Mouse (Mus musculus) cerebellum, postnatal 14 days (tissue): ENCODE results near the gene Ppp3ca.

Experiments
- DNase-seq, 2 experiments: peaks; one replicate each; pipeline ENCODE4 v3.0.0; 2021; ENCODE audit warnings: mixed read lengths in 2 of 2

The Ppp3ca gene

DNA sequence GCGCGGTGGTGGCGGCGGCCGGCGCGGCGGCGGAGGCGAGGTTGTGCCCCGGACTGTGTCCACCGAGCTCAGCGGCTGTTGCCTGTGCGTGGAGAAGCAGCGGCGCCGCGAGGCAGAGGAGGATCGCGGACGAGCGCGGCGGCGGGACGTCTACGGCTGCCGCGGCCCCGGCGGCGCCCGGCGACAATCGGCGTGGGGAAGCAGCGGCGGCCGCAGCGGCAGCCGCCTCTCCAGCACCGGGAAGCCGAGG, at the start of gene Ppp3ca:
TSS of gene Ppp3ca (plus strand) at position 15 of the 250 bp plus-strand sequence.
- no peak for DNase-seq

DNA sequence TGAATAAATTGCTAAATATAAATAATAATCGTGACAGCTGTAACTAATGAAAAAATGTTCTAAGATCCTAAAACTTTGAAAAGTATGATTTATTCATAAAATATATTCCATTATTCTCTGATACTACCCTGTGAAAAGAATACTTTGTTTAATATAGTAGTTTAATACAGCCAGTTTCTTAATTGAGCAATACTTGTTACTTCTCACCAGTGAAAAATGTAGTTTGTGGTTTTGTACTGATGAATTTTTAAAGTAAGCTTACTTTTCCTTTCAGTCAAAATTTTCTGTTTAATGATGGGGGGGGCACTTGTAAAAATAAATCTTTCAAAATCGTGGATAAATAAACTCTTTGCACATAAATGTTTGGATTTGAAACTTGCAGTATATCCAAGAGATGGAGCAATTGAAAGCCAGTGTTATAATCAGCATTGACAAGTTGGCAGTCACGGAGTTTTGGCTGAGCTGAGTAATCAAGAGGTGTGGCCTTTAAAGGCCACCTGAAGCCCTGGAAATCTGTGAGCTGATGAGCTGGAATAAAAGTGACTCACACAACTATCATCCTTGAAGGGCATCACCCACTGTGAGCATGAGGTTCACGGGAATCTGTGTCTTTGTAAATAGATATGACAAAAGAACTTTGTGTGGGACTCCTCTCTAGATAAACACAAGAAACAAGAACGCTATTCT, 29.2 kb upstream of the Ppp3ca start:
- DNase-seq = peak; percentile 8 to 9

DNA sequence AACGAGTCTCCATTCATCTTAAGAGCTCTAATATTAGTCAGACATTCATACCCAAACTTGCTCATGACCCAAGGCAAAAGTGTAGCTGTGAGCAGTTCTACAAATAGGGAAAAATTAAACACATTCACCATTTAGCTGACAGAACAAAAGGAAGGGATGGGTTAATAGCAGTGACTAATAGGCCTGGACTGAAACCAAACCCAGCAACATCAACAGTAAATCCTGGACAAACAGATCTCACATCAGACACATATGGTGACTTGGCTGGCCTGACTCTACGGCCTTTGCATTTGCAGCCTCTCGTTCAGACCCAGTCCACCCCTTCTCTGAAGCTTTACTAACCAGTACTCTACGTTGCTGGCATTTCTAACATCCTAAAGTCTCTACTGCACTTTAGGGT, 19.0 kb upstream of the Ppp3ca start:
- DNase-seq = peak in 1 of 2 experiments; percentile 17

DNA sequence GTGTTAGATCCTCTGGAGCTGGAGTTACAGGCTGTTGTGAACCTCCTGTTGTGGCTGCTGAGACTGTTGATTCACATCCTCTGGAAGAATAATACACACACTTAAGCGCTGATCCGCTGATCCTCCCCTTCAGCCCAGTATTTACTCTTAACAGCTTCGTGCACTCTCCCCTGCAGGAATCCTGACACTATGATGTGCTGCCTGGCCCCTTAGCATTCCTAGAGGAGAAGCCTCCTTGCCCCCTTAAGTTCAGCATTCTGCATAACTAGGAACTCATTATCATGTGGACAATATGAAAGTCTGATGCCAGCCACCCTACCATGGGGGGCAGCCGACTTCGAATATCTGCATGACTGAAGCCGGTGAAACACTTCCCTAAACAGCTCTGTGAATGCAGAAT, 18.4 kb upstream of the Ppp3ca start:
- DNase-seq = no peak

DNA sequence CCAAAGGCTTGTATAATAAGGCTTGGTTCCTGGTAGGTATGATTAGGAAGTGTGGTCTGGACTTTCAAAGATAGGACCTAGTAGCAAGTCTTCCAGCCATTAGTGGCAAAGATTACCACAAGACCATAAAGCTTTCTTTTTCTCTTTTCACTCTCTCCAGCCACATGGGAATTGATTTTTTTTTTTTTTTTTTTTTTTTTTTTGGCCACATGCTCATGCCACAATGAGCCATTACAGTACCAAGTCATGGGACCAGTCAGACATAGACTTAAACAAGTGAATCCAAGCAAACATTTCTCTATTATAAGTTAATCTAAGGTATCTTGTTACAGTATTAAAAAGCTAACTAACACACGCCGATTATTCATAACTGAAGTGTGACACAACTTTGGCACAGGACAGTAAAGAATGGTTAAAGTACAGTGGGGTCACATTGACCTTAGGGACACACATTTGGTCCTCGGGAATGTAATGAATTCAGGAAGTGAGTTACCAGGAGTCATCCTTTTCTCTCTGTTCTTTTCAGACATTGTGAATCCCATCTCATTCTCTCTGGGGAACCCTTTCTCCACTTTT, 13.4 kb upstream of the Ppp3ca start:
- DNase-seq = no peak

DNA sequence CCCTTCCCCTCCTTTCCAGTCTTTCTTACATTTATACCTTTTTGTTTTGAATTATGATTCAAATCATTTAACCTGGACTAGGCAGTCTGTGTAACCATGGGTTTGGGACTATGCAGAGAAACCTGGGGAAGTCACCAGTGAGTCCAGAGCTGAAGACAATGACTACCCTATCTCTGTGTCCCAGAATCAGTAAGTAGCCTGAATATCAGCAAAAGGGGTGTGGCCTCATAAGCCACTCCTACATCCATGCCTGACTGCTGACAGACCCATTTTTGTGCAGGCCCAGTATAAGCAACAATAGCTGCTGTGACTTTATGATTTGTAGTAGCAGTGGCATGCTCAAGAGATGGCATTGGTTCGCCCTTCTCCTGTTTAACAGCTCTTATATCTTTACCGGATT, 11.2 kb upstream of the Ppp3ca start:
- no peak for DNase-seq

DNA sequence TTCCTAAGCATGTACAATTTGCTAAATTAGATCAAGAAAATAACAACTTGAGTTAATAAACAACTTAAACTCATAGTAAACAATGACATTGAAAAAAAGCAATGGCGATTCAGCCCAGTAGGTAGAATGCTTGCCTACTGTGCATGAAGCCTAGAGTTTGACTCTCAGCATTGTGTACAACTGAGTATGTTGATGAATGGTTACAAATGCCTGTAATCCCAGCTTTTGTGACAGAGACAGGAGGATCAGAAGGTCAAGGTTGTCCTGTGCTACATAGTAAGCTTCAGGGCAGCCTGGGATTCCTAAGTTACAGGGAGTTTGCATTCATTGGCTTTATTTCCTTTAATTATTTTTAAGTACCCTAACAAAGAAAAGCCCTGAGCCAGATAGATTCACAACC, 4.8 kb upstream of the Ppp3ca start:
- DNase-seq = no peak

DNA sequence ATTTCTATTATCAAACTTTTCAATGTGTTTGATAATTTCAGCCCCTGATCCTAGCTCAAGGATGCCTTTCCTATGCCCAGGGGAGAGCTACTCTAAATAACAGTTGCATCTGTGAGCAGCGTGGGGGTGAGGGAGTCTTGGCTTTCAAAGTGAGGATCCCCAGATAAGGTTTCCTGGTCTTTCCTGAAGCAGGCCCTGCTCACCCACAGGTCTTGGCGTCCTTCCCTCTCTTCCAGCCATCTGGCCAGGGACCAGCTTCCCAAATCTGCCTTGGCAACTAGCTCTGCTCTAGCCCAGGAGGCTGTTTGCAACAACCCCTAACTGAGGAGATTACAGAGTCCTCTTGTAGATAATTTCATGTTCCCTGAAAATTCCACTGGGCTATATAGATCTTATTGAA, 1.9 kb upstream of the Ppp3ca start:
- peak; percentile 97 to 98 for DNase-seq

DNA sequence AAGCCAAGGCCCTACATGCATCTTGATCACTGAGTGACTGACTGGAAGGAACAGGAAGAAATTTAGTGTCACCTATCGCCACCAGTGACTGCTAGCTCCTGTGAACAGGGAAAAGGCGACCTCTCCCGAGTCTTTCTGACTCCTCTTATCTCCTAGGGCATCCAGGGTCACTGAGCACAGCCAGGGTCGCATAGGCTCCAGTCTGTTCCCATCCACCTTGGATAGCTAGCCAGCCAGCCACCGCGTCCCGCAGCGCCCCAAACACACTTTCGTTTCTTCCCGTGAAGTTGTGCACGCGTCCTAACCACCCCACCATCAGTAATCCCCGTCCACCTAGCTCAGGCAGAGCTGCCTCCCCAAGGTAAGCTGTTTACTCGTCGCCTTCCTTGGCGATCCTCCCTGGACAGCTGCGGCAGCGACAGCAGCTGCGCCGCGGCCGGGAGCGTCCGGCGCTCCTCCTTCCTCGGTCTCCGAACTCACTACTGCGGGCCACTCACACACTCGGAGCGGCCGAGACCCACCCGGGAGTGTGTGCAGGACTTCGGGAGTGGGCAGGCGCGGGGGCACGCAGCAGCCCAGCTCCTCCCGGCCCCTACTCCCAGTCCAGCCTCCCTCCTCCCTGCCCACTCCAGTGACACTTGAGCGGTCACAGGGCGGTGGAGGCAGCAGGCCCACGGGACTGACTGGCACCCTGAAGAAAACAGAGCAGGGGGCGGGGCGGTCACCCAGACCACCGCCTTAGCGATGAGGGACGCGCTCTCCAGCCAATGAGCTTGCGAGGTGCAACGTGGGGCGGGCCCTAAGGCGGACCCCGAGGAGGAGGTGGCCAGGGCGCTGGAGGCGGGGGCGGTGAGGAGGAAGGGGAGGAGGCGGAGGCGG, 454 bp upstream of the Ppp3ca start:
- peak; percentile 100 for DNase-seq

DNA sequence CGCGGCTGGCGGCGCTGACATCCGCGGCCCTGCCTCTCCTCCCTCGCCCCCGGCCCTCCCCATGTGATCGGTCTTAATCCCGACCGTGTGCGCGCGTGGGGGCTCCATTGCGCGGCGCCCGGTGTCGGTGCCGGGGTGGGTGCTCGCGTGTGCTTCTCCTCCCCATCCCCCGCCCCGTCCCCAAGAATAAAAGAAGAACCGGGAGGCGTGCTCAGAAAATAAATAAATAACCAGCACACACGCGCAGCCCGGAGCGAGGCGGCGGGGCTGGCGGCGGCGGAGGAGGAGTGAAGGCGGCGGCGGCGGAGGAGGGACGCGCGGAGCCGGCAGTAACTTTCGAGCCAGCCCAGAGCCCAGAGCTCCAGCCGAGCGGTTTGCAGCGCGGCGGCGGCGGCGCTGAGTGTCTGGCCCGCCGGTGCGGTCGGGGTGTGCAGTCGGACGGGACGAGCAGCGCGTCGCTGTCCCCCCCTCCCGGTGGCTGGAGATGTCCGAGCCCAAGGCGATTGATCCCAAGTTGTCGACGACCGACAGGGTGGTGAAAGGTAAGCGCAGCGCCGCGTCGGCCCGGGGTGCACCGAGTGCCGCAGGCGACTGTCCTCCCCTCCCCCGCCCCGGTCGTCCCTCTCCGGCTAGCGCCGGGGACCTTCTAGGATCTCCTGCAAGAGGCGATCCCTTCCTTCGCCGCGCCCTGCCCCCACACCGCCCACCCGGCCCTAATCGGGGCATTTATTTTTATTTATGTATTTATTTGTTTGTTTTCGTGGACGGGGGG, 622 bp downstream of the Ppp3ca start:
- peak; percentile 78 to 84 for DNase-seq

DNA sequence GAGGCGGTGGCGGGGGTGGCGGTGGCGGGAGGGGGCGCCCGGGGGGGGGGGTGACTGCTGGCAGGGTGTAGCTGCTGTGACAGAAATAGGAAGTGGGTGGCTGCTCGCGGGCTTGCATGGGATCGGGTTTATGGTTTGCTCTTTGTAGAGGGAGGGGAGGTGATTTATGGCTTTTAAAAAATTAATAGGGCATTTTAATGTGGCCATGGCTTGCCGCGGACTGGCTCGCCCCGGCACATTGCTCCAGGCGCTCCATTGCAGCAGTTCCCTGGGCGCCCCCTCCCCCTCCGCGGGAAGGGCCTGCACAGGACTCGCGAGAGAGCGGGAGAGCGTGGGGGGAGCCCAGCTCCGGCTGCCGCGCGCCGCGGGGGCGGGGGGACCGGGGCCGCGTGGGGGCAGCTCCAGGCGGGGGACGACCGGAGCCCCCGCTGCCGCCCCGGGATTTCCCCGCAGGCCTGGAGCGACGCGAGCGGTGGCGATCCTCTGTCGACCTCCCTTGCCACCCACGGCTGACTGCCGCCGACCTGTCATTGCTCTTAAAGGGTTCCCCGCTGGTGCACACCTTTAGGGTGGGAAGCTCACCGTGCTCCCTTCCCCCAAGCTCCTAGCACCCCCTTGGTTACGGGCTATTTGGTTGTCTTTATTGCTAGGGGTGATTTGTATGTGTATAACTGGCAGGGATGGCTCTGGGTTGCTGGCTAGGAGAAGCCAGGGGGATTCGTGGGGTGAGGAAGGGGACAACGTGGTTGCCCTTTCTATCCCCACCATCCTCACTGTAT, 1.4 kb downstream of the Ppp3ca start:
- DNase-seq = peak; percentile 84 to 89

DNA sequence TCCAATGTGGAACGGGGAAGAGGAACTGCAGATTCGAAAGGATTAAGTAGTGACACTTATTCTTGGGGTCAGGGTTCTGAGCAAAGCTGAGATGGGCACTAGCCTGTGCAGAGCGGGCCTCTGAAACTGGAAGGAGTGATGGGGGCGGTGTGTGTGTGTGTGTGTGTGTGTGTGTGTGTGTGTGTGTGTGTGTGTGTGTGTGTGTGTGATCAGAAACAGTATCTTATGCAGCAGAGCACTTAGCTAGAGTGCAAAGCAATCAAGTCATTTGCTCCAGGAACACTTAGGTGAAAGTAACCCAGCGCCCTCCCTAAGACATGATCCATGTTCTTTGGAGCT, 2.0 kb downstream of the Ppp3ca start:
- DNase-seq = peak; percentile 58 to 61

DNA sequence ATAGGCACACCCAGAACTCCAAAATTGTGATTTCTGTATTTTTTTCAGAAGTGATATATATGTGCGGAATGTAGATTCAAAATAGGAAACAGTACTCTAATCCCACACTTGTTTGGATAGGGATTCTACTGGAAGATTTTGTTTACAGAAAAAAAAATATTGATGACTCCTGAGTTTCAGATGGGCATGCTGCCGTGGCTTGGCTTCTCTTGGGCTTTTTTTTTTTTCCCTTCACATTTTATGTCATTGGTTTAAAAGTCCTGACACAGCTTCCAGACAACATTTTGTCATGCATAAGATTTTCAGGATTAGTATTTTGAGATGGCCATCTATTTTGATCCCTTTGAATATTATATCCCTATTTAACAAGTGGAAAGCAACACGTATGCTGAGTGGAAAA, 2.9 kb downstream of the Ppp3ca start:
- DNase-seq = no peak

DNA sequence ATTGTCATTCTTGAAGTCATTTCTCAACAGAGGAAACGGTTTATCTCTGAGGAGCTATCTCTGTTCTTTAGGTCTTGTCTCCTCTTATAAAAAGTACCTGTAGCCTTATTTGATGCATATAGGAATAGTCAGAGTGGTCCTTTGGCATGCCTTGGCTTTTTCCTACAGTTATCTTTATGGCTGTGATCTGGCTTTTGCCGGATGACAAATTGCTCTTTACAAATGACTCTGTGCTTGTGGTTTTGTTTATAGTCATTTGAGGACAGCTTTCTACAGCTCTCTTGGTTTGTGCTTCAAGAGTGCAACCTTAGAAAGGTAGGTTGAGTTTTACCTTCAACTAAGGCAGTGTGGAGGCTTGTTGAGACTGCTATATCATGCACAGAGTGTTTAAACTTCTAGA, 3.4 kb downstream of the Ppp3ca start:
- no peak for DNase-seq

DNA sequence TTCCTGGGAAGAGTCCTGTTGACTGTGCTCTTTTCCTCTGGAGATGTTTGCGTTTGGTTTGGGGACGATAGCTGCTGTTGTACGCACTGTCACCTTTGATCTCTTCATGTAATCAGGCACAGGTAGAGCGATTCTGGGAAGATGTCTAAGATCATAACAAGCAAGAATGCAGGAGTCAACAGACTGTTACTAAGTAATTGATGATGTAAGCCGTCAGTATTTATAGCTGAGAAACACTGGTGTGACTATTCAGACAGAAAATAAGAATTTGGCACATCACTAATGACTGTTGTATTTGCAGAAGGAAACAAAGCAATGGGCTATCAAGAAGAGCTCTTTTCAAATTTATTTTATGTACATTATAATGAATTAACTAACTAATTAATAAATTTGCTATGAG, 4.6 kb downstream of the Ppp3ca start:
- DNase-seq = no peak

DNA sequence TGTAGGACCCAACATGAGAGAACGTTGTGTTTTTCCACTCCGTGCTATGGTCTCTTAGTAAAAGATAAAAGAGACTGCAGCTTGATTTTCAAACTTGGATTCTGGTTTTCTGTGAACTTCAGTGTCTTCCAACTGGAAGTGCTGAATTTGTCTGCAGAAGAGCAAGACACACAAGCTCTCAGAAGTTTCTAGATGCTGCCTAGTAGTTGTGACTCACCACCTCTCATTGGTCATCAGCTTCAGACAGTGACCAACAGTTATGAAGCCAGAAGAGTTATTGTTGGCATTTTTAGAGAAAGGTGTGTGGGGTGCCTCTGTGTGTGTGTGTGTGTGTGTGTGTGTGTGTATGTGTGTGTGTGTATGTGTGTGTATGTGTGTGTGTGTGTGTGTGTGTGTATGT, 7.1 kb downstream of the Ppp3ca start:
- DNase-seq = no peak

DNA sequence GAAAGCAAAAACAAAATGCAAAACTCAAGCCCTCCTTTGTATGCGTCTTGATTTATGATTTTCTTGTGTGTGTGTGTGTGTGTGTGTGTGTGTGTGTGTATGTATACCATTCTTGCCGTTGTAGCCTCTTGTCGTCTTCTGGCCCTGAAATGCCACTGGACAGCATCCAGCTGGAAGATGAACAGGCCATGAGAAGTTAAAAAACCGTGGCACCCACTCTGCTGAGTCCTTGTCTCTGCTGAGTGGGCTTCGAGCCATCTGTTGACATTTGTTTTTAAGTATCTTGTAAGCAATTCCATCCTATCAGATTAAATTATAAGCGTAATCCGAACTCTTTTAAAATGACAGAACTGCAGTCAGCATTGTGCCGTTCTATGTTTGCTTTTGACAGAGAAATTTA, 8.5 kb downstream of the Ppp3ca start:
- peak; percentile 72 to 77 for DNase-seq

DNA sequence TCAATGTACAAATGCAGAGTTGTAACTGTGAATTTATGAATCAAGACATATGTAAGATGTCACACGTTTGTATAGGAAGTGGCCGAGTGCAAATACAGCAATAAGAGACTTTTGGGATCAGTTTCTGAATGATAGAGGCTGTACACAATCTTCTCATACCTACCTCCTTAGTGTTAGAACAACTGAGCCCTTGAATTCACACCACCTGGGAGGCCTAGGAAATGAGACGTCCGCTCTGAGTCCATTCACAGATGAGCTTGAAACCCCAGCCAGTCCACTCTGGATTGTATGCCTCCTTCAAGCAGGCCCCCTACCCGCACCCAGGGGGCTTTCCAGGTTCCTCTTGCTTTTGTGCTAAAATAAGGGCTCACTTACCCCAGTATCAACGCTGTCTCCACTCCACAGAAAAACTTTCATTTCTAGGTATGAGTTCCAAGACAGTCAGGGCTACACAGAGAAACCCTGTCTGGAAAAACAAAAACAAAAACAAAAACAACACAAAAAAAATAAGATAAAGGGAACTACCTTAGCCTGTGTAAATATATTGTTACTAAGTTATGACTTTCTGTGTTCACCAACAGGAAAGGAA, 10.1 kb downstream of the Ppp3ca start:
- no peak for DNase-seq

DNA sequence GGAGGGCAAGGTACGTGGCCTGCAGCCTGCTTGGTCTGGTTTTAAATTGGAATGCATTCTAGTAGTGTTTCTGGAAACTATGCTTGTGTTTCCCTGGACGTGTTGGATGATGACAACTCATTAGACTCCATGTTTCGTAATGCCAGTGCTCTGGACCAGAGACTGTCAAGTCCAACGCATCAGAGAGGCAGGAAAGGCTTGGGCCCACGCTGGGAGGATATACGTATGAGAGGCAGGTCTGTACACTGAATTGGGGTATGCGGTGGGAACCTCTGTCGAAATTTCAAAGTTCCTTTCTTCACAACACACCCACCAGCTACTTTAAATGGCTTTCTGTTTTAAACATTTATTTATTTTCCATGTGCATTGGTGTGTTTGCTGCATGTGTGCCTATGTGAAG, 12.3 kb downstream of the Ppp3ca start:
- no peak for DNase-seq

DNA sequence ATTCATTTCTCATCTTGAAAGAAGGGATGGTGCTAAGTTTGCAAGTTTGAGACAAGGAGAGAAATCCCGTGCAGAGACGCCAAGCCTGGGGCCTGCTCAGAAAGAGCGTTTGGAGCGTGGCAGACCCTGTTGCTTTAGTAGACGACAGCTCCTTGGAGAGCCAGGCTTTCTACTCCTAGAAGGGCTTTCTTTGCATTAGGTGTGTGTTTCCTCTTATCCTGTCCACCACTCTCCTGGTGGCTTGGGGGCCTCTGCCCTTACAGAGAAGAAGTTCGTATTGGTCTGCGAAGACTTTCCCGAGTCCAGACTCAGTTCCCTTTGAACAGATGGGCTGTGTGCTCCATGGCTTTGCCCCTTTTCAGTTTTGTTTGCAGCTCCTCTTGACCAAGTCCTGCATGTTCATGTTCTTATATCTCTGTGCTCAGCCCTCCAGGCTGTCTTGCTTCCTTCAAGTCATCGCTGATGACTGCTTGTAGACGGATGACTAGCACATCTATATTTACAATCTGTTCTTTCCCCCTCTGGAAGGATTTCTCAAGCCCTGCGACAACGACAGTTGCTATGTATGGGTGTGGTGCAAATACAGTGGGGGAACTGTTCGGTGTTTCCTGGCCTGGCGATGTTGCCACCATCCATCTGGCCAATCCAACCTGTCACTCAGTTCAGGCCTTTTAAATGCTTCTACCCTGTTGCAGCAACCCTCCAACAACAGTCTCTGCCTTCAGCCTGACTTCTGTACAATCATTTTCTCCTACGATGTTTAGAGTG, 14.5 kb downstream of the Ppp3ca start:
- DNase-seq = peak in 1 of 2 experiments; percentile 12

DNA sequence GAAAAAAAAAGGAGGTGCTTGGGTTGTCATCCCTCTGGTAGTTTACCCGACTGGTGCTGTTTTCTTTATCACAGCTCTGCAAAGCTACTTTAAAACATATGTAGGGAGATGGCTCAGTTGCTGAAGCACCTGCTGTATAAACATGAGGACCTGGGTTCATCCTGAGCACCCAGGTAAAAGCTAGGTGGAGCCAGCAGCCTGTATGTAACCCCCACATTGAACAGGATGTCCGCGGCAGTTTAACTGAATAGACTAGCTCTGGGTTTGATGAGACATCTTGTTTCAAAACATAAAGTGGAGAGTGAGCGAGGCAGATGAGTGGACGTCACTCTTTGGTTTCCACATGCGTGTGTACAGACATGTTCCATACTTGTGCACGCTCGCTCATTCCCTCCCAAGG, 16.5 kb downstream of the Ppp3ca start:
- no peak for DNase-seq
